8 mouse cellular contexts compared by ENCODE assay signal in the genomic region with DNA sequence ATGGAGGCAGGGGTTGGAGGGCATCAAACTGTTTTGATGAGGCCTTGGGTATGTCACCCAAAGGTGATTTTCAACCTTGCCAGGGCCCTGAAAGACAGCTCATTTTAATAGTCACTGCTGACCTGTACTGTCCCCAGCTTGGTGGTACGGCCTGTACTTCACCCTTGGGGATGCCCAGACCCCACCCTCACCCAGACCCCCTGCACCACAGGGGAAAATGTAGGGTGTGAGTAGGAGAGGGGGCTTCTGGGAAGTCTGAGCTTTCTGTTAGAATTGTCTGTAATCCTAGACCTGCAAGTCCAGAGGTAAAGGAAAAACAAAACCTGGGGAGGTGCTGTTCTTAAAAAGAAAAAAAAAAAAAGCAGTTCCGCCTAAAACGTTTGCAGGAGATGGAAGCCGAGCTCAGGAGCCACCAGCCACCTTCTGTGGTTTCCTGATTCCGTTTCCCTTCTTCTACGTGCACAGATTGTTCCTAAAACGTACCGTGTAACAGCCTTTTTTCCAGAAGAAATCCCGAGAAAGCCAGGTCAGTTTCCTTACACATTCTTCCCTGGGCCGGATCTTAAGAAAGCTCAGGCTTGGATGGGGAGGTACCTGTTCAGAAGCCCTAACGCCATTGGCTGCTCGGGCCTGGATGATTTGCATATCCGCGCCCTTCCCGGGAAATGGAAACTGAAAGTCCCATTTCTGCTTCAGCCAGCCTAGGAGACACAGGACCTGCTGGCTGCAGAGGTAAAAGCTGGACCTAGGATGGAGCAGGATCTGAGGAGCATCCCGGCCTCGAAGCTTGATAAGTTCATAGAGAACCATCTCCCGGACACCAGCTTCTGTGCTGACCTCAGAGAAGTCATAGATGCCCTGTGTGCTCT. TPM values are rescaled to one million over a fixed set of nuclear protein-coding genes. Genes with fewer than 3 reads are reported as not detected.
DNase-seq lines count a peak whose midpoint lies in the region; ATAC-seq lines count a peak whose summit lies in the region.

A gene (minus strand): TSS at position 564 of the 869 bp plus-strand sequence.

- peak; percentile 61 for DNase-seq in WW6 (ENCODE audit: low read depth, low spot score)
- DNase-seq in cerebellum, postnatal 36 days, result peak; percentile 76 to 77
- DNase-seq in gastrocnemius, adult 18-20 months (ENCODE audit: low spot score), result peak; percentile 86
- DNase-seq in left cerebral cortex, adult 18-20 months (ENCODE audit: low spot score in 2 of 2), result peak; percentile 75 to 79
- peak; percentile 85 for DNase-seq in right cerebral cortex, adult 18-20 months
- peak; percentile 72 for DNase-seq in urinary bladder, postnatal 25 days (ENCODE audit: low spot score)

- H3K9me3 ChIP-seq in hindbrain, embryonic 16.5 days (ENCODE audit: control insufficient read depth, low read length), result no peaks in the 10 kb centered on the region

- H3K4me2 ChIP-seq in hindbrain, embryonic 16.5 days (ENCODE audit: low read length), result peak within 1 kb of the TSS; percentile 51

- ATAC-seq in hindbrain, embryonic 16.5 days, result peak; percentile 94

- peaks cover 33% of the 10 kb centered on the region for H3K79me2 ChIP-seq in macrophage (ENCODE audit: inconsistent target)

- WGBS in hindbrain, embryonic 16.5 days, result 3% methylated on average over 18 of the region's 18 CpGs
- 2% methylated on average over 18 of the region's 18 CpGs for WGBS in macrophage (ENCODE audit: missing documents)

- H3K4me3 ChIP-seq in hindbrain, embryonic 16.5 days (ENCODE audit: low read length), result peak within 1 kb of the TSS; percentile 29
- peak within 1 kb of the TSS; percentile 85 for H3K4me3 ChIP-seq in macrophage (ENCODE audit: inconsistent target)

- no peaks in the 10 kb centered on the region for H3K27me3 ChIP-seq in hindbrain, embryonic 16.5 days (replicated peaks; ENCODE audit: control insufficient read depth, insufficient read depth, low read length)

- peak within 1 kb of the TSS; percentile 77 for H3K27ac ChIP-seq in hindbrain, embryonic 16.5 days (ENCODE audit: low read depth, low read length)
- peak within 1 kb of the TSS; percentile 56 for H3K27ac ChIP-seq in macrophage

- no peaks in the 10 kb centered on the region for H3K36me3 ChIP-seq in hindbrain, embryonic 16.5 days (ENCODE audit: control insufficient read depth, insufficient read depth, low read length)
- peaks cover 28% of the 10 kb centered on the region for H3K36me3 ChIP-seq in macrophage (ENCODE audit: inconsistent target)

- H3K4me1 ChIP-seq in hindbrain, embryonic 16.5 days (ENCODE audit: control insufficient read depth, insufficient read depth, low read depth, low read length), result peaks cover 7% of the 10 kb centered on the region

- H3K9ac ChIP-seq in hindbrain, embryonic 16.5 days (ENCODE audit: low read depth, low read length), result peak within 1 kb of the TSS; percentile 28

RNA-seq across cellular contexts. Expression of the gene that starts here (rescaled TPM):
- under 1 TPM in 1 of 2 experiments, not detected in 1; 0.09 TPM for total RNA-seq in gastrocnemius, adult 18-20 months (2021)
- 0.65 and 0.70 TPM in 2 replicates for polyA plus RNA-seq in hindbrain, embryonic 16.5 days (2015; fragmentation: Nextera tagmentation; extraction: Ambion mirVana)
- under 1 TPM; 0.56 to 0.80 TPM for total RNA-seq in left cerebral cortex, adult 18-20 months (2021)
- 10 to 100 TPM in 9 of 26 experiments, 1 to 10 TPM in 17; 1.1 to 20.7 (median 7.6) TPM for total RNA-seq in macrophage (2018; cell fraction: chromatin; rRNA removed)
- total RNA-seq in macrophage (2018; cell fraction: cytosol; rRNA removed), result 10 to 100 TPM in 13 of 26 experiments, 1 to 10 TPM in 13; 3.4 to 18.4 (median 8.6) TPM
- 10 to 100 TPM in 12 of 26 experiments, 1 to 10 TPM in 14; 1.9 to 27.5 (median 9.9) TPM for total RNA-seq in macrophage (2018; cell fraction: nucleus; rRNA removed)
- polyA plus RNA-seq in macrophage (2018), result 3.1 to 7.0 TPM (median 4.3 TPM) in 3 replicates

Comparison
In these comparisons a context has a peak if more than half of its experiments do, and no peak if none do; other contexts are left out.
1. Peak in every context shown above with its lines: DNase-seq, ATAC-seq, H3K4me3 ChIP-seq and H3K27ac ChIP-seq.
2. Peak in DNase-seq in gastrocnemius, adult 18-20 months; RNA of the gene not detected or under 1 TPM.
3. Peak in ATAC-seq, H3K4me3 ChIP-seq, H3K27ac ChIP-seq, H3K9ac ChIP-seq and H3K4me2 ChIP-seq in hindbrain, embryonic 16.5 days; RNA of the gene not detected or under 1 TPM.
4. Peak in DNase-seq in left cerebral cortex, adult 18-20 months; RNA of the gene not detected or under 1 TPM.